Mouse (Mus musculus) bone marrow, adult 2 months (tissue): ENCODE measurements around the gene Lama5. TPM values are rescaled to one million over a fixed set of nuclear protein-coding genes. Genes with fewer than 3 reads are reported as not detected.

Experiments used
- H3K27ac ChIP-seq: fragments of 200-500 bp; 2 replicates; pipeline ENCODE4 v1.5.1; 2012; ENCODE audit warnings: low read depth, mild to moderate bottlenecking, control low read depth, inconsistent platforms, low read length; ENCODE audit not compliant: control insufficient read depth, poor library complexity, insufficient read depth
- H3K4me1 ChIP-seq: fragments of 200-500 bp; 2 replicates; pipeline ENCODE4 v1.6.1; 2011; ENCODE audit warnings: low read length; ENCODE audit not compliant: control insufficient read depth, insufficient read depth
- H3K4me3 ChIP-seq: fragments of 200-500 bp; replicated peaks from 2 replicates; pipeline ENCODE3; 2011; ENCODE audit warnings: mild to moderate bottlenecking, low read depth, low read length, control low read depth; ENCODE audit not compliant: control insufficient read depth
- CTCF ChIP-seq: fragments of 200-500 bp; IDR thresholded peaks from 2 replicates; pipeline ENCODE4 v1.5.1; 2011; ENCODE audit warnings: low read length, control low read depth; ENCODE audit not compliant: control insufficient read depth, insufficient read depth
- POLR2A ChIP-seq: fragments of 200-500 bp; IDR thresholded peaks from 2 replicates; pipeline ENCODE4 v1.6.1; 2011; ENCODE audit warnings: low read depth, mild to moderate bottlenecking, control low read depth, low read length, borderline replicate concordance; ENCODE audit not compliant: control insufficient read depth
- WGBS: fragments of 180-500 bp; shearing (Covaris S2); methylation state at CpG from one replicate; pipeline ENCODE4 v1.1.7; 2018; 5-methylcytosine and 5-hydroxymethylcytosine counted together
- polyA plus RNA-seq: library from polyadenylated mRNA; stranded (reverse); fragments of >200 nt; gene quantifications from 2 replicates; pipeline ENCODE4 v1.2.4, GENCODE M21; 2011; ENCODE audit warnings: low replicate concordance; ENCODE audit not compliant: missing spikeins, insufficient read depth, insufficient read length

The Lama5 gene
- polyA plus RNA-seq, 1 experiment: 1.5 TPM

- Histone ChIP-seq H3K4me1 (no peaks in the 10 kb centered on the region; the same call in 1 of the 2 replicates), H3K27ac (no peak overlapping the region), H3K4me3 (no peak overlapping the region)
- TF ChIP-seq CTCF: no peak
- TF ChIP-seq POLR2A: no peak
- 73% methylated on average over 9 of the region's 9 CpGs for WGBS
Measured at GRCm38 (mm10) chr2:180201303-180201702, 24.4 kb downstream of the Lama5 start.

- Histone ChIP-seq H3K4me3 (no peak overlapping the region), H3K27ac (no peak overlapping the region), H3K4me1 (no peaks in the 10 kb centered on the region; the same call in 1 of the 2 replicates)
- no peak for TF ChIP-seq POLR2A
- TF ChIP-seq CTCF: no peak
- WGBS: 85% methylated on average over 11 of the region's 11 CpGs
Measured at GRCm38 (mm10) chr2:180200681-180201080, 25.0 kb downstream of the Lama5 start.

GRCm38 (mm10) chr2:180198782-180199181 lies 26.9 kb downstream of the Lama5 start:
- Histone ChIP-seq H3K27ac (no peak overlapping the region), H3K4me3 (no peak overlapping the region), H3K4me1 (no peaks in the 10 kb centered on the region; the same call in 1 of the 2 replicates)
- TF ChIP-seq CTCF (no peak), POLR2A (no peak)
- 82% methylated on average over 10 of the region's 10 CpGs for WGBS

GRCm38 (mm10) chr2:180197323-180198037 lies 28.2 kb downstream of the Lama5 start:
- 77% methylated on average over 10 of the region's 10 CpGs for WGBS

GRCm38 (mm10) chr2:180196610-180197322 lies 28.9 kb downstream of the Lama5 start:
- 54% methylated on average over 12 of the region's 12 CpGs for WGBS

More at GRCm38 (mm10) chr2:180197323-180198037, 28.2 kb downstream of the Lama5 start:
- TF ChIP-seq POLR2A: no peak
- no peak for TF ChIP-seq CTCF
- Histone ChIP-seq H3K27ac (no peak overlapping the region), H3K4me3 (no peak overlapping the region), H3K4me1 (no peaks in the 10 kb centered on the region; the same call in 1 of the 2 replicates)

GRCm38 (mm10) chr2:180187362-180187761 lies 38.3 kb downstream of the Lama5 start:
- TF ChIP-seq CTCF (no peak), POLR2A (no peak)
- no peak overlapping the region for H3K27ac ChIP-seq
- 87% methylated on average over 11 of the region's 11 CpGs for WGBS
- no peaks in the 10 kb centered on the region for H3K4me1 ChIP-seq
- H3K4me3 ChIP-seq: no peak overlapping the region

More at GRCm38 (mm10) chr2:180196610-180197322, 28.9 kb downstream of the Lama5 start:
- Histone ChIP-seq H3K4me3 (no peak overlapping the region), H3K4me1 (no peaks in the 10 kb centered on the region; the same call in 1 of the 2 replicates), H3K27ac (no peak overlapping the region)
- TF ChIP-seq POLR2A: no peak
- no peak for TF ChIP-seq CTCF

- Histone ChIP-seq H3K4me1 (no peaks in the 10 kb centered on the region), H3K27ac (no peak overlapping the region), H3K4me3 (no peak overlapping the region)
- WGBS: 82% methylated on average over 14 of the region's 14 CpGs
- TF ChIP-seq CTCF (no peak), POLR2A (no peak)
Measured at GRCm38 (mm10) chr2:180185686-180186085, 40.0 kb downstream of the Lama5 start.

- Histone ChIP-seq H3K4me1 (no peaks in the 10 kb centered on the region), H3K27ac (no peak overlapping the region), H3K4me3 (no peak overlapping the region)
- WGBS: 78% methylated on average over 6 of the region's 6 CpGs
- TF ChIP-seq POLR2A: no peak
- TF ChIP-seq CTCF: no peak
Measured at GRCm38 (mm10) chr2:180184752-180185109, 40.9 kb downstream of the Lama5 start.
